ENCODE assay signal across 22 mouse cellular contexts in genomic region chr13:52996201-52996600, GRCm38 (mm10).
"Had no signal": no experiment of that assay in that cellular context is flagged by ENCODE, and none has a peak within 500 bp of the region (broad histone marks: within the 10 kb centered on the region; RNA-seq: fewer than 3 reads in every experiment).

No protein-coding gene starts in this region.

- H3K27ac ChIP-seq: hindbrain, embryonic 13.5 days; hindbrain, embryonic 15.5 days; hindbrain, postnatal 0 days; kidney, embryonic 15.5 days; kidney, postnatal 0 days; left cerebral cortex, adult 2 months; limb, embryonic 10.5 days; limb, embryonic 12.5 days; liver, embryonic 14.5 days had no signal

- ATAC-seq: hindbrain, postnatal 0 days; intestine, embryonic 16.5 days; liver, postnatal 0 days had no signal

- H3K36me3 ChIP-seq: heart, embryonic 12.5 days; hindbrain, embryonic 13.5 days; hindbrain, embryonic 15.5 days; kidney, embryonic 15.5 days; limb, embryonic 10.5 days; limb, embryonic 12.5 days had no signal

- H3K27me3 ChIP-seq: heart, embryonic 12.5 days; hindbrain, embryonic 13.5 days; hindbrain, embryonic 15.5 days; kidney, embryonic 15.5 days; limb, embryonic 12.5 days had no signal

- H3K4me3 ChIP-seq: heart, embryonic 12.5 days; hindbrain, embryonic 13.5 days; hindbrain, embryonic 15.5 days; kidney, embryonic 15.5 days; left cerebral cortex, adult 2 months; limb, embryonic 10.5 days; limb, embryonic 12.5 days had no signal

- DNase-seq: gastrocnemius, postnatal 14 days; gastrocnemius, postnatal 36 days; heart, adult 18-20 months; heart, postnatal 10 days; kidney, adult 11 months; kidney, adult 2 months; kidney, adult 9 months; kidney, postnatal 14 days; kidney, postnatal 36 days; layer of hippocampus, adult 9-11 months; liver, postnatal 0 days had no signal

- H3K4me1 ChIP-seq: hindbrain, embryonic 13.5 days; hindbrain, embryonic 15.5 days; limb, embryonic 10.5 days; limb, embryonic 12.5 days had no signal

- H3K4me2 ChIP-seq: heart, embryonic 12.5 days; hindbrain, embryonic 13.5 days; hindbrain, embryonic 15.5 days; kidney, embryonic 15.5 days; limb, embryonic 12.5 days had no signal

- H3K9me3 ChIP-seq: heart, embryonic 12.5 days; hindbrain, embryonic 13.5 days; hindbrain, embryonic 15.5 days; kidney, embryonic 15.5 days; limb, embryonic 10.5 days had no signal

- H3K9ac ChIP-seq: heart, embryonic 12.5 days; hindbrain, embryonic 13.5 days; hindbrain, embryonic 15.5 days; kidney, embryonic 15.5 days; limb, embryonic 12.5 days; liver, embryonic 14.5 days; liver, postnatal 0 days had no signal
